Mouse (Mus musculus) kidney, embryonic 15.5 days (tissue): ENCODE results near the gene Nxpe5. TPM values are rescaled to one million over a fixed set of nuclear protein-coding genes. Genes with fewer than 3 reads are reported as not detected.
A peak's percentile ranks its signal among the peaks of the same experiment; 100 is the strongest.

ENCODE experiments used
- ATAC-seq: fragments of 200-750 bp; cut with Nextera tagmentation; replicated peaks from 2 replicates; pipeline ENCODE4 v1.8.0; 2017; ENCODE audit warnings: moderate TSS enrichment; ENCODE audit not compliant: low FRiP score
- H3K27ac ChIP-seq: fragments of 300-500 bp; sonication (generic); 2 replicates; pipeline ENCODE4 v1.5.1; 2015; ENCODE audit warnings: mild to moderate bottlenecking, inconsistent platforms
- H3K27me3 ChIP-seq: fragments of 300-500 bp; sonication (generic); 2 replicates; pipeline ENCODE4 v1.6.1; 2015; ENCODE audit warnings: inconsistent platforms
- H3K36me3 ChIP-seq: fragments of 300-500 bp; sonication (generic); 2 replicates; pipeline ENCODE4 v1.6.1; 2015; ENCODE audit warnings: inconsistent platforms
- H3K4me1 ChIP-seq: fragments of 300-500 bp; sonication (generic); 2 replicates; pipeline ENCODE4 v1.6.1; 2015; ENCODE audit warnings: inconsistent platforms
- H3K4me2 ChIP-seq: fragments of 300-500 bp; sonication (generic); 2 replicates; pipeline ENCODE4 v1.6.1; 2015; ENCODE audit warnings: moderate library complexity, mild to moderate bottlenecking, inconsistent platforms
- H3K4me3 ChIP-seq: fragments of 300-500 bp; sonication (generic); replicated peaks from 2 replicates; pipeline ENCODE4 v1.5.1; 2015; ENCODE audit warnings: mild to moderate bottlenecking, inconsistent platforms
- H3K9ac ChIP-seq: fragments of 300-500 bp; sonication (generic); 2 replicates; pipeline ENCODE4 v1.6.1; 2015; ENCODE audit warnings: mild to moderate bottlenecking, inconsistent platforms
- H3K9me3 ChIP-seq: fragments of 300-500 bp; sonication (generic); replicated peaks from 2 replicates; pipeline ENCODE4 v1.6.1; 2016; ENCODE audit warnings: inconsistent platforms
- WGBS: fragments of 180-500 bp; shearing (Covaris S2); methylation state at CpG from one replicate; pipeline ENCODE4 v1.1.7; 2015; ENCODE audit warnings: mixed read lengths; 5-methylcytosine and 5-hydroxymethylcytosine counted together
- polyA plus RNA-seq: library from polyadenylated mRNA; unstranded; fragments of >200 nt; fragmentation: Nextera tagmentation; extraction: Ambion mirVana; gene quantifications from 2 replicates; pipeline ENCODE4 v1.2.1, GENCODE M21; 2015

Nxpe5 gene
- polyA plus RNA-seq, 1 experiment from 2014 or later, result not detected

DNA sequence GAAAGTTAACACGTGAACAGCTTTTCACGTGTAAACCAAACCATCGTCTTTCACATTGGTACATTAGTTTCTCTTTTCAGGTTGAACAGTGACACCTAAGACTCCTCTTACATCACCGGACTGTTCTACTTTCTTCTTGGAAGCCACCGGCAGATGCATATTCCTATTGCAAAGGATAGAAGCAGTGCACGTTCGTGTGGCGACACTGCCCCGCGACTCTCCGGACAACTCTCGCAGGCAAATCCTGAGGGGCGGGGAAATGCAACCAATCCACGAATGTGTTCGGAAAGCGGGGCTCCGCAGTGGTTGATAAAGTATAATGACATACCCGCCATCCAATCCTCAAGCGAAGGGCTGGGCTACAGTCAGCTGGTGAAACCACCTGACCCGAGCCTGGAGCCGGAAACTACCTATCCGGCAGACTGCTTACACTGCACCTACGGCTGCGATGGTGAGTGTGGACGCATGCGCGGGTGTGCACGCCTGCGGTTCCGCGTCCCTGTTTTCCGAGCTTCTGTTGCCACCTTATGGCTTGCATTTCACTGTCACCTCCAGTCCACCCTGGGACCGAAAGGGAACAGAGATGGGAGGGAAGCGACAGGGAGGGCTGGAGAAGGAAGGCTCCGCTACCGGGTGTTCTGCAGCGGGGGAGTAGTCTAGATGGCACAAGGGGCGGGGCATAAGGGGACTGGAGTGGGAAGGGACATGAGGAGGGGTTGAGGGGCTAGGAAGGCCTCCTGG lies 29.8 kb downstream of the Nxpe5 start, which contains the start of gene Lamtor4:
TSS of gene Lamtor4 (plus strand) at position 130 of the 741 bp plus-strand sequence.
- under 1% methylated on average over 38 of the region's 38 CpGs for WGBS
- H3K9ac ChIP-seq, result peak within 1 kb of the TSS; percentile 58
- ATAC-seq, result peak; percentile 100
- H3K9me3 ChIP-seq, result no peaks in the 10 kb centered on the region
- H3K4me3 ChIP-seq, result peak within 1 kb of the TSS; percentile 79
- H3K36me3 ChIP-seq, result peaks cover 29% of the 10 kb centered on the region
- H3K27me3 ChIP-seq, result no peaks in the 10 kb centered on the region
- H3K27ac ChIP-seq, result peak within 1 kb of the TSS; percentile 89
- peak within 1 kb of the TSS; percentile 87 for H3K4me2 ChIP-seq
- peaks cover 21% of the 10 kb centered on the region for H3K4me1 ChIP-seq

DNA sequence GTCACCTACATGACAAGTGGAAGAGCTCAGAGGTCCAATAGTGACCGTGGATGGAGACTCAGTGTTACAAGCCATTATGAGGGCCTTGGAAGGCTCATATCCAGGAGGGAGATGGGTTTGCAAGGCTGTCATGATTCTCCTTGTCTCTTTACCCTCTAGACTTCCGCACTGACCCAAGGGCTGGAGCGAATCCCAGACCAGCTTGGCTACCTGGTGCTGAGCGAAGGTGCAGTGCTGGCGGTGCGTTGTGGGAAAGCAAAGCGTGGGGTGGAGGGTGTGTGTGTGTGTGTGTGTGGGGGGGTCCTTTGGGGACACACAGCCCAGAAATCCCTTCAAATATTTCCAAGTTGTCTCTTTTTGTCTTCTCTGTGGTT lies 30.4 kb downstream of the Nxpe5 start:
- H3K4me3 ChIP-seq, result peak overlapping the region; percentile 79
- peak; percentile 19; the same call in 1 of the 2 replicates for ATAC-seq
- H3K9ac ChIP-seq, result peak overlapping the region; percentile 58
- no peaks in the 10 kb centered on the region for H3K27me3 ChIP-seq
- peaks cover 35% of the 10 kb centered on the region for H3K36me3 ChIP-seq
- no peaks in the 10 kb centered on the region for H3K9me3 ChIP-seq
- peaks cover 21% of the 10 kb centered on the region for H3K4me1 ChIP-seq
- H3K27ac ChIP-seq, result peak overlapping the region; percentile 89
- H3K4me2 ChIP-seq, result peak overlapping the region; percentile 87
- WGBS, result 19% methylated on average over 7 of the region's 7 CpGs

DNA sequence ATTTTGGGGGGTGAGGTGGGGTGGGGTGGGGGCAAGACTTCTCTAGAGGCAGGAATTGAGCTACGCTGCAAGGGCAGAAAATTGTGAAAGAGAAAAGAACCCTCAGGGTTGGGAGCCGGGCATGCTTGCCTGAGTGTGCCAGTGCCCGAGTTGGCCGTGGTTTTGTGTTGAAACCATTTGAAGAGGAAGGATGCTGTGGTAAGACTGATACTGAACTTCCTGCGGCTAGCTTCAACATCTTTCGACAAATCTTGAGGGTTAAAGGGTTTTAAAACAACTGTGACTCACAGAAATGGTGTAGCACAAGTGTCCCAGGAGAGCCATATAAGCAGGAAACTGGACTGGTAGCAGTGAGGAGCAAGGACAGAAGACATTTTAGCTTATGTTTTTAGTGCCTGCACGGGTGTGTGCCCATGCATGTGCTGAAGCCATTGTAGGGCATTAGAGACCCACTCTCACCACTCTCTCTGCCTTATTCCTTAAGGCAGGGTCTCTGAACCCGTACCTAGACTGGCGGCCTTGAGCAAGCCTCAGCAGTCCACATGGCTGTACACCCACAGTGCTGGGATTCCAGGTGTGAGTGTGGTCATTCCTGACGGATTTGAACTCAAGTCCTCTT lies 31.4 kb downstream of the Nxpe5 start:
- no peak overlapping the region for H3K27ac ChIP-seq
- H3K27me3 ChIP-seq, result no peaks in the 10 kb centered on the region
- 85% methylated on average over 10 of the region's 10 CpGs for WGBS
- peaks cover 30% of the 10 kb centered on the region for H3K4me1 ChIP-seq
- H3K9me3 ChIP-seq, result no peaks in the 10 kb centered on the region
- H3K36me3 ChIP-seq, result peaks cover 45% of the 10 kb centered on the region
- H3K9ac ChIP-seq, result no peak overlapping the region
- ATAC-seq, result no peak
- no peak overlapping the region for H3K4me3 ChIP-seq
- no peak overlapping the region for H3K4me2 ChIP-seq

DNA sequence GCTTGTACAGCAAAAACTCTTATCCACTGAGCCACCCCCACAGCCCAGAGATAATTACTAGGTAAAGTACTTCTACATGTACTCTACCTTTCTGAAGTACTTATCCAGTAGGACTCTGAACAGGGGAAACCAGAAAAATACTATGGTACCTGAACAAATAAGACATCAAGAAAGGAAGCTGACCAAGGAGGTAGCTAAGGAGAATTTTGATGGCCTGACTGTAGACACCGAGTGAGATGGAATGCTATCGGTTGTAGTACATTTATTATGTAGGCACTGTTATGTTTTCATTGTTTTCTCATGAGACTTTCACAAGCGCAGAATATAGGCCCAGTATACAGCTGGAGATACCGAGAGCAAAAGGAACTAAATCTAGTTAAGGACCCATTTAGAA lies 31.9 kb downstream of the Nxpe5 start:
- Histone ChIP-seq H3K4me2 (no peak overlapping the region), H3K36me3 (peaks cover 49% of the 10 kb centered on the region), H3K9ac (no peak overlapping the region), H3K9me3 (no peaks in the 10 kb centered on the region), H3K27me3 (no peaks in the 10 kb centered on the region), H3K27ac (no peak overlapping the region), H3K4me3 (no peak overlapping the region), H3K4me1 (peaks cover 35% of the 10 kb centered on the region)
- 88% methylated on average over 4 of the region's 4 CpGs for WGBS
- ATAC-seq, result no peak

DNA sequence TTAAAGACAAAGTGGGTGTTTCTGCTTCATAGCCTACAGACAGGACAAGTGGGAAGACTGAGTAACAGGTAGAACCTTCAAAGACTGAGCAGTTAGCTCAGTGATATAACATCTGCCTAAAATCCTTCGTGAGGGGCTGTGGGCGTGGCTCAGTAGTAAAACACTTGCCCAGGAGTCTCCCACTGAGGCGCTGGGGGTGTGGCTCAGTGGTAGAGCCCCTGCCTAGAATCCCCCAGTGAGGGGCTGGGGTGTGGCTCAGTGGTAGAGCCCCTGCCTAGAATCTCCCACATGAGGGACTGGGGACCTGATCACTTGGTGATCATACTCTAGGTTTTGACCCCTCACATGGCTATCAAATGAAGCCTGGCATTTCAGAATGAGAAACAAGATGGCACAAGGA lies 32.4 kb downstream of the Nxpe5 start:
- WGBS, result 76% methylated on average over 3 of the region's 3 CpGs
- no peaks in the 10 kb centered on the region for H3K27me3 ChIP-seq
- no peak overlapping the region for H3K4me3 ChIP-seq
- no peak overlapping the region for H3K4me2 ChIP-seq
- H3K9ac ChIP-seq, result no peak overlapping the region
- H3K36me3 ChIP-seq, result peaks cover 49% of the 10 kb centered on the region
- H3K27ac ChIP-seq, result no peak overlapping the region
- ATAC-seq, result no peak
- peaks cover 40% of the 10 kb centered on the region for H3K4me1 ChIP-seq
- no peaks in the 10 kb centered on the region for H3K9me3 ChIP-seq

DNA sequence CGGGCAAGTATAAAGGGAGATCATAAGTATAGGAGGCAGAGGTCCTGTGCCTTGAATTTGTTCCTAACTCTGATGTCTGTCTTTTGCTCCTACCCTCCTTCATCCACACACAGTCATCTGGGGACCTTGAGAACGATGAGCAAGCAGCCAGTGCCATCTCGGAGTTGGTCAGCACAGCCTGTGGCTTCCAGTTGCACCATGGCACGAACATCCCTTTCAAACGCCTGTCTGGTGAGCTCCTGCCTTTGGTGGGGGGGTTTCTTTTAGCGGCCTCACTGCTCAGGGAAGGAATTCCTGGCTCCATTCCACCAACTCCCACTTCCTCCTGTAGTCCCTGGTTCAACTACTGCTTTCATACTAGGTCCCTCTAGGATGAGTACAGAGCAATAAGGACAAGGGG lies 32.8 kb downstream of the Nxpe5 start:
- Histone ChIP-seq H3K9me3 (no peaks in the 10 kb centered on the region), H3K36me3 (peaks cover 49% of the 10 kb centered on the region), H3K4me1 (peaks cover 43% of the 10 kb centered on the region), H3K4me2 (no peak overlapping the region), H3K9ac (no peak overlapping the region), H3K27ac (no peak overlapping the region), H3K27me3 (no peaks in the 10 kb centered on the region), H3K4me3 (no peak overlapping the region)
- ATAC-seq, result no peak
- WGBS, result 83% methylated on average over 6 of the region's 6 CpGs

DNA sequence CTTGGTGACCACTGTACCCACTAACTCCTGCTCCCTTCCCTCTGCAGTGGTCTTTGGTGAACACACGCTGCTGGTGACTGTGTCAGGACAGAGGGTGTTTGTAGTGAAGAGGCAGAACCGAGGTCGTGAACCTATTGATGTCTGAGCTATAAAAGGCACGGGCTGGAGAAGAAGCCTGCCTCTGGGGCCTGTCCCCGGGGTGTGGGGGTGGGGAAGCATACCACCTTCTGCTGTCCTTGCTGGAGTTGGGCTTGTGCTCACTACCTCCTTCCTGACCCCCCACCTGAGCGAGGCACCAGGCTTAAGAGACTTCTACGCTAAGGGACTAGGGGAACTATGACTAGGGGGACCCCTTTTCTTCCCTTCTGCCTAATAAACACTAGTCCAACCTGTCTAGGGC lies 33.3 kb downstream of the Nxpe5 start:
- ATAC-seq, result no peak
- 46% methylated on average over 7 of the region's 7 CpGs for WGBS

DNA sequence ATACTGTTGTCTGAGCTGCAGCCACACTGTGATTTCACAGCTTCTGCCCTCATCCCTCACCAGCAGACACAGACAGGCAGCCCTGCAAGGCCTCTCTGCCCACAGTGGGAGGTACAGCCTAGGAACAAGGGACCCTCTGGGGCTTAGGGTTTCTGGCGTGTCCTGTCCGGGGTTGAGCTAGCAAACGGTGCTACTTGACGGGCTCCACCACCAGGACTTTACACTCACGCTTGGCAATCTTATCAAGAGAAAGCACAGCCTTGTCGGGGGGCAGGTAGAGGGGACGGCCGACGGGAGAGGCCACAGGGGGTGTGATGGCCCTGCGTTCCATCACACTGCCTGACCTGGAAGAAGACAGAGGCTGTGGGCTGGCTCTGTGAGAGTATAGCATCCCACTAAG lies 34.4 kb downstream of the Nxpe5 start:
- no peaks in the 10 kb centered on the region for H3K27me3 ChIP-seq
- H3K4me1 ChIP-seq, result peaks cover 45% of the 10 kb centered on the region
- no peak overlapping the region for H3K27ac ChIP-seq
- no peak overlapping the region for H3K4me3 ChIP-seq
- H3K9ac ChIP-seq, result no peak overlapping the region
- H3K4me2 ChIP-seq, result no peak overlapping the region
- H3K36me3 ChIP-seq, result peaks cover 49% of the 10 kb centered on the region
- 80% methylated on average over 10 of the region's 10 CpGs for WGBS
- ATAC-seq, result no peak
- no peaks in the 10 kb centered on the region for H3K9me3 ChIP-seq

More for the DNA sequence above, 33.3 kb downstream of the Nxpe5 start:
- Histone ChIP-seq H3K27me3 (no peaks in the 10 kb centered on the region), H3K4me3 (no peak overlapping the region), H3K9me3 (no peaks in the 10 kb centered on the region), H3K27ac (no peak overlapping the region), H3K4me2 (no peak overlapping the region), H3K4me1 (peaks cover 43% of the 10 kb centered on the region), H3K9ac (no peak overlapping the region), H3K36me3 (peaks cover 49% of the 10 kb centered on the region)

DNA sequence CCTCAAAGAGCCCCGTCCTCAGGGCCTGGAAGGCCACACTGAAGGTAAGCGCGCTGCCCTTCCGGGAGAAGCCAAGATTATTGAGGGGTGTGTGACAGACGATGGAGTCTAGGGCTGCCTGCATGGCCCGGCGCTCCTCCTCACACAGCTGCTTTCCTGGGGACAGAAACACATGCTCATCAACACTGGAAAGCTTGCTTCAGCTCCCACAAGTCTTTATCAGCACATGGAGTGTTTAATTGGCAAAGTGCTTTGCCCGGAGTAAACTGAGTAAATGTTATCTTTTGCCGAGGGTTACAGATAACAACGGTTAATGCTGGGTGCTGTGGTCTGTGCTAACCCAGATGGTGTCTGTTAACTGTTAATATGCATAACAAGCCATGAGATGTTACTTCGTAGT lies 35.1 kb downstream of the Nxpe5 start:
- H3K36me3 ChIP-seq, result peaks cover 51% of the 10 kb centered on the region
- no peaks in the 10 kb centered on the region for H3K9me3 ChIP-seq
- no peak for ATAC-seq
- no peaks in the 10 kb centered on the region for H3K27me3 ChIP-seq
- H3K9ac ChIP-seq, result no peak overlapping the region
- peaks cover 44% of the 10 kb centered on the region for H3K4me1 ChIP-seq
- H3K4me3 ChIP-seq, result no peak overlapping the region
- 89% methylated on average over 11 of the region's 11 CpGs for WGBS
- no peak overlapping the region for H3K27ac ChIP-seq
- H3K4me2 ChIP-seq, result no peak overlapping the region

DNA sequence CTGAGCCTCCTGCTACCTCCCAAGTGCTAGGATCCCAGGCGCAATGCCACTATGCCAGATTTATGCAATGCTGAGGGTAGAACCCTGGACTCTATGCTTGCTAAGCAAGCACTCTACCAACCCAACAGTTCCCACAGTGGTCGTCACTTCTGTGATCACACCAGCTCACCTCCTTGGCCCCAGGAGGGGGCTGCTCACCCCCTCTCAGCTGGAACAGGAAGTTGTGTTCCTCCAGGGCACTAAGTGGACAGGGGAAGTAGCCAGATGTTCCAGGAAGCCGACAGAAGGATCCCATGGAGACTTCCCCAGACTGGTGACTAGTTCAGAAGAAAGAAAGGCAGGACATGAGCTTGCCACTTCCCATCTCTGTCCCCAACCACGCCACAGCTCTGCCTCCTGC lies 36.3 kb downstream of the Nxpe5 start:
- Histone ChIP-seq H3K4me3 (0 out of 2 replicates have a peak overlapping the region, but pooled peaks have one; percentile 79), H3K36me3 (peaks cover 60% of the 10 kb centered on the region), H3K9me3 (no peaks in the 10 kb centered on the region), H3K27ac (no peak overlapping the region), H3K27me3 (no peaks in the 10 kb centered on the region), H3K9ac (no peak overlapping the region), H3K4me2 (peak overlapping the region; percentile 85), H3K4me1 (peaks cover 37% of the 10 kb centered on the region)
- ATAC-seq, result no peak
- 72% methylated on average over 4 of the region's 4 CpGs for WGBS

DNA sequence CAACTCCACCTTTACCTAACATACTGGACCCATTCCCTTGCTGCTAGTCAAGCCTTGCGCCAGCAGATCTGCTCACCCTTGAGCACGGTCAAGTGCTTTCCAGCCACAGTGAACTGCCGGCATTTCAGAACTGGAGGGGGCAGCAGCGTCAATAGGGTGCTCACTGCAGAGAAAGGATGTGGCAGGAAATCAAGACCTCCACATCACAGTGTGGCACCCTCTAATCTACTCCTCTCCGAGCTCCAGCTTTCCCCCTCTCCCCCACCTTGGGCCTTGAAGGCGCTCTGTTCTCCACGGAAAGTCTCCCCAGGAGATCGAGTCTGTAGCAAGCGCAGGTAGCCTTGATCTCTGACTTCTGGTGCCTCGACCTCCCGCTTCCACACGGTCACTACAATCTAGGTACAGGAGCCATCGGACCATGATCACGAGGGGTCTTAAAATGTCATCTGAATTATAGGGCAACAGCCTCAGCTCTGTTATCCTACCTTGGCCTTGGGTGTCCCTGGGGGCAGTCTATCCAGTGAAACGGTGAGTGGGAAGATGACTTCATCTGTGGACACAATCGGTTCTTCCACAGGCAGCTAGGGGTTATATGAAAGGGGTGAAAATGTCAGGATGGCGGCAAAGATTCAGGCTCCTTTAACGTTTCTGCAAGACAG lies 37.0 kb downstream of the Nxpe5 start:
- H3K27ac ChIP-seq, result no peak overlapping the region
- ATAC-seq, result no peak
- peak overlapping the region; percentile 79 for H3K4me3 ChIP-seq
- H3K4me2 ChIP-seq, result peak overlapping the region; percentile 85
- H3K36me3 ChIP-seq, result peaks cover 58% of the 10 kb centered on the region
- 58% methylated on average over 18 of the region's 18 CpGs for WGBS
- no peaks in the 10 kb centered on the region for H3K27me3 ChIP-seq
- H3K4me1 ChIP-seq, result peaks cover 37% of the 10 kb centered on the region
- H3K9ac ChIP-seq, result peak overlapping the region; percentile 92
- no peaks in the 10 kb centered on the region for H3K9me3 ChIP-seq
